ENCODE assay signal across 7 mouse cellular contexts in genomic region chr11:25301130-25301529, GRCm38 (mm10).
DNase-seq lines count a peak whose midpoint lies in the region; ATAC-seq and TF ChIP-seq lines count a peak whose summit lies in the region.

No protein-coding gene starts in this region.

- H3K9me3 ChIP-seq in embryonic facial prominence, embryonic 13.5 days = no peaks in the 10 kb centered on the region
- no peaks in the 10 kb centered on the region for H3K9me3 ChIP-seq in hindbrain, embryonic 14.5 days (ENCODE audit: control insufficient read depth, low read length)
- H3K9me3 ChIP-seq in midbrain, embryonic 12.5 days = no peaks in the 10 kb centered on the region

- H3K36me3 ChIP-seq in embryonic facial prominence, embryonic 13.5 days = no peaks in the 10 kb centered on the region
- H3K36me3 ChIP-seq in hindbrain, embryonic 14.5 days (replicated peaks; ENCODE audit: control insufficient read depth, insufficient read depth) = no peaks in the 10 kb centered on the region
- no peaks in the 10 kb centered on the region for H3K36me3 ChIP-seq in midbrain, embryonic 12.5 days

- H3K9ac ChIP-seq in embryonic facial prominence, embryonic 13.5 days = no peak overlapping the region
- H3K9ac ChIP-seq in hindbrain, embryonic 14.5 days = no peak overlapping the region
- no peak overlapping the region for H3K9ac ChIP-seq in midbrain, embryonic 12.5 days (replicated peaks)

- no peak overlapping the region for H3K27ac ChIP-seq in embryonic facial prominence, embryonic 13.5 days
- no peak overlapping the region for H3K27ac ChIP-seq in hindbrain, embryonic 14.5 days
- 0 out of 2 replicates have a peak overlapping the region, but pooled peaks have one; percentile 47 for H3K27ac ChIP-seq in left cerebral cortex, adult 2 months
- no peak overlapping the region for H3K27ac ChIP-seq in midbrain, embryonic 12.5 days (replicated peaks)

- intact Hi-C loops in left cerebral cortex, adult 2 months (cut with DNase I) = loop anchor here (2.0 to 10.0 kb wide), 2 partner anchors 774 to 1220 kb away; no protein-coding TSS in a partner anchor

- H3K27me3 ChIP-seq in embryonic facial prominence, embryonic 13.5 days = no peaks in the 10 kb centered on the region
- H3K27me3 ChIP-seq in hindbrain, embryonic 14.5 days (ENCODE audit: control insufficient read depth, insufficient read depth, low read length) = no peaks in the 10 kb centered on the region
- H3K27me3 ChIP-seq in midbrain, embryonic 12.5 days = no peaks in the 10 kb centered on the region

- H3K4me1 ChIP-seq in embryonic facial prominence, embryonic 13.5 days = no peaks in the 10 kb centered on the region
- H3K4me1 ChIP-seq in hindbrain, embryonic 14.5 days (replicated peaks; ENCODE audit: control insufficient read depth, insufficient read depth, low read length) = no peaks in the 10 kb centered on the region
- H3K4me1 ChIP-seq in midbrain, embryonic 12.5 days = no peaks in the 10 kb centered on the region

- no peak for ATAC-seq in embryonic facial prominence, embryonic 13.5 days (ENCODE audit: insufficient number of reproducible peaks, insufficient read depth, low FRiP score, low TSS enrichment, low read depth)
- ATAC-seq in hindbrain, embryonic 14.5 days (ENCODE audit: low FRiP score) = no peak; the same call in 1 of the 2 replicates
- ATAC-seq in midbrain, embryonic 12.5 days (ENCODE audit: low FRiP score, low read depth) = peak; percentile 62; the same call in 1 of the 2 replicates

- no peak overlapping the region for H3K4me3 ChIP-seq in embryonic facial prominence, embryonic 13.5 days
- H3K4me3 ChIP-seq in hindbrain, embryonic 14.5 days (replicated peaks; ENCODE audit: low read length) = no peak overlapping the region
- no peak overlapping the region for H3K4me3 ChIP-seq in left cerebral cortex, adult 2 months
- H3K4me3 ChIP-seq in midbrain, embryonic 12.5 days = no peak overlapping the region

- peak; percentile 75 for TF ChIP-seq CTCF in left cerebral cortex, adult 2 months (IDR thresholded peaks at IDR 0.05)

- H3K4me2 ChIP-seq in embryonic facial prominence, embryonic 13.5 days = peak overlapping the region; percentile 35; the same call in 1 of the 2 replicates
- no peak overlapping the region for H3K4me2 ChIP-seq in hindbrain, embryonic 14.5 days (replicated peaks)
- peak overlapping the region; percentile 13; the same call in 1 of the 2 replicates for H3K4me2 ChIP-seq in midbrain, embryonic 12.5 days (replicated peaks)

- 21% methylated on average over 9 of the region's 9 CpGs for WGBS in embryonic facial prominence, embryonic 13.5 days
- 27% methylated on average over 9 of the region's 9 CpGs for WGBS in hindbrain, embryonic 14.5 days
- 27% methylated on average over 9 of the region's 9 CpGs for WGBS in midbrain, embryonic 12.5 days

- DNase-seq in MEL-GATA-1-ER (ENCODE audit: extremely low read depth, low read depth) = peak; percentile 13
- DNase-seq in adrenal gland, postnatal 25 days = peak; percentile 64
- DNase-seq in hindbrain, embryonic 14.5 days (ENCODE audit: low spot score) = peak; percentile 78
- peak; percentile 60 to 62 for DNase-seq in left cerebral cortex, adult 2 months (ENCODE audit: extremely low spot score in 1 of 2, low spot score in 2 of 2)
- DNase-seq in spleen, postnatal 36 days (ENCODE audit: low spot score in 2 of 2) = peak; percentile 70 to 73

Comparison
In these comparisons a context has a peak if more than half of its experiments do, and no peak if none do; other contexts are left out.
1. DNase-seq: peak in every context shown above with its lines; median percentile 78 in hindbrain, embryonic 14.5 days; 72 in spleen, postnatal 36 days; 64 in adrenal gland, postnatal 25 days; 61 in left cerebral cortex, adult 2 months; 13 in MEL-GATA-1-ER.